17 mouse cellular contexts compared by ENCODE assay signal in the genomic region with DNA sequence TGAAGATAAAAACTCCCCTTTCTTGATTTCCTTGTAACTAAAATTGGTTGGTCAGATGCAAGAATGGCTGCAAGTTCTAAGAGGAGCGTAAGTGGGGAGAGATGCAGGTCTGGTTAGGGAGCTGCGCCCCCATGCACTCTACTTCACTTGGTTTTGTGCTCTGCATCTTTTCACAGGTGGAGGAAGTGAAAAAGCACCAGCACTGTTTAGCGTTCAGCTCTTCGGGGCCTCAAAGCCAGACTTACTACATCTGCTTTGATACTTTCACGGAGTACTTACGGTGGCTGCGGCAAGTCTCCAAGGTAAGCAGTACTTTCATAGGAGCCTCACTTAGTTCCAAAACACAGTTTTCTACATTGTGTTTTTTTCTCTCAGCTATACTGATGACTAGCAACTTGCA.
"Had no signal": no experiment of that assay in that cellular context is flagged by ENCODE, and none has a peak within 500 bp of the region (broad histone marks: within the 10 kb centered on the region; RNA-seq: fewer than 3 reads in every experiment).

No protein-coding gene starts in this region.

- H3K36me3 ChIP-seq: midbrain, embryonic 12.5 days; neural tube, embryonic 15.5 days had no signal

- H3K27ac ChIP-seq: liver, embryonic 14.5 days; midbrain, embryonic 10.5 days; midbrain, embryonic 12.5 days; neural tube, embryonic 13.5 days; neural tube, embryonic 15.5 days had no signal

- DNase-seq: lung, adult 18-20 months; lung, embryonic 14.5 days; lung, postnatal 10 days; lung, postnatal 4 days; midbrain, embryonic 14.5 days; retina, postnatal 1 day; right cerebral cortex, adult 18-20 months; right cerebral cortex, postnatal 14 days; thymus, adult 18-20 months; thymus, postnatal 25 days had no signal

- H3K4me2 ChIP-seq: lung, embryonic 14.5 days; midbrain, embryonic 12.5 days; neural tube, embryonic 13.5 days; neural tube, embryonic 15.5 days had no signal

- H3K9me3 ChIP-seq: midbrain, embryonic 10.5 days; midbrain, embryonic 12.5 days; neural tube, embryonic 13.5 days; neural tube, embryonic 15.5 days had no signal

- H3K27me3 ChIP-seq: midbrain, embryonic 12.5 days; neural tube, embryonic 13.5 days; neural tube, embryonic 15.5 days had no signal

- H3K4me3 ChIP-seq: midbrain, embryonic 10.5 days; midbrain, embryonic 12.5 days; myocyte; neural tube, embryonic 13.5 days; neural tube, embryonic 15.5 days had no signal

- ATAC-seq: midbrain, embryonic 16.5 days had no signal

- H3K9ac ChIP-seq: liver, embryonic 14.5 days; lung, embryonic 14.5 days; midbrain, embryonic 12.5 days; neural tube, embryonic 13.5 days; neural tube, embryonic 15.5 days had no signal

- H3K4me1 ChIP-seq: midbrain, embryonic 10.5 days; midbrain, embryonic 12.5 days had no signal
